Mouse (Mus musculus): ENCODE measurements around the gene Adad1.

GRCm38 (mm10) chr3:37063406-37063805, at the start of gene Adad1:
- TF ChIP-seq MAFK (IDR thresholded peaks at IDR 0.05; ENCODE audit: insufficient replicate concordance, low read length) = no peak
- no peak for TF ChIP-seq RCOR1 (conservative IDR thresholded peaks at IDR 0.05; ENCODE audit: low read depth, low read length)
- TF ChIP-seq CTCF (conservative IDR thresholded peaks at IDR 0.05 in 1 of 2, IDR thresholded peaks at IDR 0.05 in 1 of 2; ENCODE audit: low read depth in 2 of 2, low read length in 2 of 2) = no peak
- no peak for TF ChIP-seq POLR2A (IDR thresholded peaks at IDR 0.05; ENCODE audit: low read depth, low read length)
